Mouse (Mus musculus): ENCODE measurements around the gene Tldc2.

- TF ChIP-seq CTCF (conservative IDR thresholded peaks at IDR 0.05 in 1 of 2, IDR thresholded peaks at IDR 0.05 in 1 of 2; ENCODE audit: low read depth in 2 of 2, low read length in 2 of 2) (no peak), POLR2A (IDR thresholded peaks at IDR 0.05; ENCODE audit: low read depth, low read length) (no peak), ZC3H11A (IDR thresholded peaks at IDR 0.05; ENCODE audit: low read depth, low read length) (no peak), USF1 (IDR thresholded peaks at IDR 0.05; ENCODE audit: low read depth, low read length) (no peak), SIN3A (IDR thresholded peaks at IDR 0.05; ENCODE audit: low read length) (no peak), EP300 (IDR thresholded peaks at IDR 0.05; ENCODE audit: low read length) (no peak), E2F4 (IDR thresholded peaks at IDR 0.05; ENCODE audit: insufficient replicate concordance, low read depth, low read length) (no peak), CHD1 (IDR thresholded peaks at IDR 0.05; ENCODE audit: low read depth, low read length) (no peak), POLR2AphosphoS2 (IDR thresholded peaks at IDR 0.05; ENCODE audit: low read depth, low read length) (no peak), MAX (IDR thresholded peaks at IDR 0.05; ENCODE audit: low read length) (no peak), BHLHE40 (IDR thresholded peaks at IDR 0.05; ENCODE audit: low read depth, low read length) (no peak), ZKSCAN1 (IDR thresholded peaks at IDR 0.05; ENCODE audit: borderline replicate concordance, low read depth, low read length) (no peak)
Observed at GRCm38 (mm10) chr2:157127370-157127769, 40.5 kb downstream of the Tldc2 start.

All from CH12.LX (cell line).